Mouse (Mus musculus): ENCODE data around the gene Tnfrsf1a.

The Tnfrsf1a gene

DNA sequence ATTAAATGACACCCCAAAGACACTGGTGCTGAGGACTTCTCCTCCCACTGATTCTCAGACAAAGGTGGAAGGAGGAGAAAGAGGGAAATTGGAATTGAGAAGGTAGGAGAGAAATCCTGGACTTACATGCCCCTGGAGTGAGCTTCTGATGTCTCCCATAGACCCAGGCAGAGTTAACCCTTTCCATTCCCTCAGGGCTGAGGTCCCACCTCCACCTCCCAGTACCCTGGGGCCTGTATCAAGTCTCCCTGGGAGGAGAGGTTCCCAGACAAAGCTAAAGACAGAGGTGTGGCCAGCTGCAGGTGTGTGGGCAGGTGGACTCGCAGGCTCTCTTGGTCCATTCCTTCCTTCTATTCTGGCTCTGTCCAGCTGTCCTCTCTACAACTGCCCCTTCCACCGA is 32.9 kb downstream of the Tnfrsf1a start:
- DNase-seq (ENCODE audit: low read depth, low spot score) = no peak

DNA sequence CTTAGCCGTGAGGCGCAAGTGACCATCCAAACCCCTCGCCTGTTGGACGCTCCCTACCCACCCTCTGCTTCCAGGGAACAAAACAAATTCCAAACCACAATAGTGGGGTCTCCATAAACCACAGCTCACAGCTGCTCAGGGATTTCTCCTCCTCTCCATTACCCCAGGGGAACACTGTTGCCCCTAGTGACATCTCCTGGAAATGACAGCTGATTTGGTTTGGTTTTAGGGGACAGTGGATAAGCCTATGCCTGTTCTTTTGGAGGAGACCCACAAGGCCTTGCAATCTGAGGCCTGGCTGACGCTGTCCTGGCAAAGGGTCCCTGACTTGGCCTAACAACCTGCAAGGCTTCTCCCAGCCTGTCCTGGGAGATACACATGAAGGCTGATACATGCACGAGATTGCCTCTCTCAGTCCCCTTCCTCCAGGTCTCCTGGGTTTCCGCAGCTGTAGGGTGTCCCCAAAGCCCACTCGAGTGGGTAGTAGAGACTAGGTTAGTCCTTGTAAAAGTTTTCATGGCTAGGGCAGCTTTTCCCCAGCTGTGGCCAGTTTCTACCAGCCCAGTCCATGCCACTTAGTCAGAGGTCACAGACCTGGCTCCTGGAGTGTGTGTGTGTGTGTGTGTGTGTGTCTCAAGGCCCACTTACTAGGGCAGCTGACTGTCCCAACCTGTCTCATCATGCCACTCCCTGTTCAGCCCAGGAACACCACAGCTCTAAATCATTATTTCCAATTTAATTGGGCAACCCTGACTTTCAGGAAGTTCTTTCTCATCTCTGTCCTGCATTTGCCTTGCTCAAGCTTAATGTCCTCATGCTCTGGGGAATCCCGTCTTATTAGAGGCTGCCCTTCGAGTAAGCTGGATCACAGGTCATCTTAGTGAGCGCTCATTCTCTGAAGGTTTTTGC is 36.2 kb downstream of the Tnfrsf1a start:
- DNase-seq (ENCODE audit: low read depth, low spot score) = no peak

DNA sequence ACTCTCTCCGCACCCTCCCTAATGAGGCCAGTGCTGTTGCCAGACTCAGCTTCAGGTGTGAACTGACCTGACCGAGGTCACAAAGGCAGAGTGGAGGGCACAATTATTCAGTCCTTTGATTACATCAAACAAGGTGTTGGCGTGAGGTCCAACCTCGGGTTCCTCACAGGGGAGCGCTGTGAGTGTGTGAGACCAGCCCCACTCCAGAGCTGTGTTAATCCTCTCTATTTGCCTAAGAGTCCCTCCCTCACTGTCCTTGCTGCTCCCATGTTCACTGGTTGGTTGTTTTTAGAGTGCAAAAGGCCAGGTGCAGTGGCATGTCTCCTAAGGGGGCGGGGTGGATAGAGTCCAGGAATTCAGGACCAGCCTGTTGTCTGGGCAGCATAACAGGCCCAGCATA is 36.9 kb downstream of the Tnfrsf1a start:
- DNase-seq (ENCODE audit: low read depth, low spot score) = no peak

DNA sequence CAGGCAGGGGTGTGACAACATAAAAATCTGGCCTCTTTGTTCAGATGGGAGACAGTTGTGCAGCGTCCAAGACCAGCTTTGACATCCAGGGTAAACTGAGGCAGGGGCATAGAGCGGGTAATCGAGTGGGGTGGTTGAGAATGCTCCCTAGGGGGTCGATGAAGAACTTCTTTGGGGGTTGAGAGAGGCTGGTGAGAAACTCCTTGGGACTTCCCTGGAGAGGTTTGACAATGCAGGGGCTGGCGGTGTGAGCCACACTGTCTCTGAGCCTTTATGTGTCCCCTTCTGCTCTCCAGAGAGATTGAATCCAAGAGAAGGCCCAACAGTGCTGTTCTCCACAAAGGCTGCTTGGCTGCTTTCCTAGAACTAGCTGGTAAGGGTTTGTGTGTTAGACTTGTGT is 40.7 kb downstream of the Tnfrsf1a start:
- no peak for DNase-seq (ENCODE audit: low read depth, low spot score)

DNA sequence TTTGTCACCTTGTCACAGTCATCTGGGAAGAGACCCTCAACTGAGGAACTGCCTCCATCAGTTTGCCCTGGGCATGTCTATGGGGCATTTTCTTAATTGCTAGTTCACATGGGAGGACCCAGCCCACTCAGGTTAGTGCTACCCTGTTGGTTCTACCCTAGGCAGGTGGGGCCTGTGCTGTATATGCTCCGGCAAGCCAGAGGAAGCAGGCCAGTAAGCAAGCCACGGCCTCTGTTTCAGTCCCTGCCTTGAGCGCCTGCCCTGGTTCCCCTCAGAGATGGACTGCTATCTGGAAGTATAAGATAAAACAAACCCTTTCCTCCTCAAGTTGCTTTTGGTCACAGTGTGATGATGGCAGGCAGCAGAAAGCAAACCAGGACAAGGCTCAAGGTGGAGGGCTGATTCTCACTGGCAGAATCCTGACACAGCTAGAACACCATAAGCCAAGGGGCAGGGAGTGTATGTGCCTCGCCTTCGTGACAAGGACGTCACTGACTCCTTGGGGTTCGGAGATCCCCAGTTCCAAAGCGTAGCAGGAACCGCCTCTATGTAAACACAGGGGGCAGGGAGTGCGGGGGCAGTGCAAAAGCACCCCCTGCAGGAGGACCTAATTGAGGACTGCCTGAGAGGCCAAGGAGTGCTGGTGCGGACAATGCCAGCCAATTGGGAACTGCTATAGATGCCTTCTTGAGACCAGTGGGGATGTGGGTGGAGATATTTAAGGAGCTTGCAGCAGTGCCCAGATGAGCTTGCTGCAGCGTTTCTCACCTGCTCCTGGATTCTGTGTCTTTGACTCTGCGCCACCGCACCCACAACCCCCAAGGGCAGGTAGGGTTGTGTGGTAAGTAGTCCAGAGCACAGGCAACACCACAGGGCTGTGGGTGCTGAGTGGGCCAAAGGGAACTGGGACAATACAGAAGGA is 56.6 kb downstream of the Tnfrsf1a start:
- peak; percentile 34 for DNase-seq (ENCODE audit: low read depth, low spot score)

DNA sequence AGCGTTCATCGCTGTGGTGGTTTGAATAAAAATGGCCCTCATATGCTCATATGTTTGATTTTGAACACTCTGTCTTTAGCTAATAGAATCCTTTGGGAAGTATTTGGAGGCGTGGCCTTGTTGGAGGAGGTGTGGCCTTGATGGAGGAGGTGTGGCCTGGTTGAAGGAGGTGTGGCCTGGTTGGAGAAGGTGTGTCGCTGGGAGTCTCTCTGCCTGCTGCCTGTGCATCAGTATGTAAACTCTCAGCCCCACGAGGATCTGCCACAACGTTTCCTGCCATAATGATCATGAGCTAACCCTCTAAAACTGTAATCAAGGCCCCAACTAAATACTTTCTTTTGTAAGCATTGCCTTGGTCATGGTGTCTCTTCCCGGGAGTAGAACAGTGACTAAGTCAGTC is 58.1 kb downstream of the Tnfrsf1a start:
- DNase-seq (ENCODE audit: low read depth, low spot score) = no peak

DNA sequence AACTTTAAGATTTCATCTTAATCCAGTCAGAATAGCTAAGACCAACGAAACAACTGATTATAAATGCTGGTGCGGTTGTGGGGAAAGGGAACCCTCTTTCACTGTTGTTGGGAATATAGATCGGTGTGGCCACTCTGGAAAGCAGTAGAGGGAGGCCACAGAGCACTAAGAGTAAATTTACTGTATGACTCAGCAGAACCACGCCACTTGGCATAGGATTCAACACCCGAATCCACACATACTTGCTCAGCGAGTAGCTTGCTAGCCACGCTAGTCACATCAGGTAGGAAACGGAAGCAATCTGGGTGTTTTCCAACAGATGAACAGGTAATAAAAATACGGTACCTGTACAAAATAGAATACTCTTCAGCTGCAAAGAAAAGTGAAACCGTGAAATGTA is 58.5 kb downstream of the Tnfrsf1a start:
- no peak for DNase-seq (ENCODE audit: low read depth, low spot score)

DNA sequence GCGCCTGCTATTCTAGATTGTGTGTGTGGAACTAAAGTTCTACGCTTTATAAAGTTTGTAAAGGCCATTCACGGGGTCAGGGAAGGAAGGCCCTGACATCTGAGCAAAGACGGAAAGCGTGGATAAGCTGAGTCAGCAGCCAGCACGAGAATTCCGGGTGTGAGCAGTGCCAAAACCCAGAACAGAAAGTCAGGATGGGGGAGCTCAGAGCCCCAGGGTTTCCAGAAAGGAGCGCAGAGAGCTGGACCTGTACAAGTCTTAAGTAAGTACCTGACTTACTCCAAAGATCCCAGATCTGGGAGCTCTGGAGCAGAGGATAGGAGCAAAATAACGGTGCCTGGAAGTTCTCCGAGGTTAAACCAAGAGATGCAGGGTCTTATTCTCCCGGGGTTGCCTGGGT is 61.4 kb downstream of the Tnfrsf1a start:
- DNase-seq (ENCODE audit: low read depth, low spot score) = no peak

DNA sequence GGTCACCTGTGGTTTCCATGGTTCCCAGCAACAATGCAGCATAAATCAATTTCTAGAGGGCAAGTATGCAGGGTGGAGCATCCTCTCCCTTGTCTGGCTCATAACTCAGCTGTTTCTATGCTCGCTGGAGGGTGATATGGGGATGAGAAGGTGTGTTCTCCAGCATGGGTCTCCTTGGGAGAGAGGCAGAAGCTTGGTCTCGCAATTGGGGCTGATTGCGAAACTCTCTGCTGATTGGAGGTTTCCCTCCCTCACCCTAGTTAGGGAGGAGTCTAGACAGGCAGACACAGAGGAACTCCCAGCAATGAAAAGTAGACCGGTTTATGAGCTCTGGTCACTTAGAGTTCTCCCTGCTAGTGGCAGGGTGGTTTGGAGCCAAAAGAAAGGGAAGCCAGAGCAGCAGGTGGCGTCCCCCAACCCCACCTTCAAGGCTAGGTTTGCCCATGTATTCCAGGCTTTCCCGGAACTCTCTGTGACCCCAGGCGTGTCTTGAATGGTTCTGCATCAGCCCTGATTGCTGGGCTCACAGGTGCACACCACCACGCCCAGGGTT is 61.9 kb downstream of the Tnfrsf1a start:
- DNase-seq (ENCODE audit: low read depth, low spot score) = peak; percentile 28

DNA sequence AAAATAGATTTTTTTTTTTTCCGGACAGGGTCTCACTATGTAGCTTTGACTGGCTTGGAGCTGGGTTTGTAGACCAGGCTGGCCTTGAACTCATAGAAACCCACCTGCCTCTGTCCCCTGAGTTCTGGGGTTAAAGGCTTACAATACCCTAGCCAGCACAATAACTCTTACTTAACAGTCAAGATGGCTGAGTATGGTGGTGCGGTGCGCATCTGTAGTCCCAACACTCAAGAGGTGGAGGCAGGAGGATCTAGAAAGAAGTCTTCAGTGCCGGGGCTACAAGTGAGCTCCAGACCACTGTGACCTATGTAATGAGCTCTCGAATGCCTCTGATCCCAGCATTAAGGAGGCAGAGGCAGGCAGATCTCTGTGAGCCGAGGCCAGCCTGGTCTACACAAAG is 62.5 kb downstream of the Tnfrsf1a start:
- no peak for DNase-seq (ENCODE audit: low read depth, low spot score)

Data from brain, adult 2 months (tissue).